Mouse (Mus musculus) testis, adult 2 months (tissue): ENCODE data around the gene Selenop.

Source experiments
- CTCF ChIP-seq: fragments of 200-500 bp; IDR thresholded peaks from 2 replicates; pipeline ENCODE4 v1.5.1; 2012; ENCODE audit warnings: low read depth, mild to moderate bottlenecking, inconsistent platforms, low read length, moderate library complexity; ENCODE audit not compliant: control insufficient read depth, insufficient read depth, insufficient replicate concordance
- POLR2A ChIP-seq: fragments of 200-500 bp; IDR thresholded peaks from 2 replicates; pipeline ENCODE4 v1.6.1; 2012; ENCODE audit warnings: low read depth, mild to moderate bottlenecking, inconsistent platforms, low read length, moderate library complexity; ENCODE audit not compliant: control insufficient read depth

GRCm38 (mm10) chr15:3271216-3271615, 2.9 kb downstream of the Selenop start:
- TF ChIP-seq CTCF, result no peak
- TF ChIP-seq POLR2A, result no peak
